Mouse (Mus musculus) brain, embryonic 14.5 days (tissue): ENCODE measurements around the gene Ccdc6.

Experiments
- CTCF ChIP-seq: fragments of 200-500 bp; IDR thresholded peaks from 2 replicates; pipeline ENCODE4 v1.5.1; 2012; ENCODE audit warnings: inconsistent platforms, mild to moderate bottlenecking, moderate library complexity, borderline replicate concordance; ENCODE audit not compliant: insufficient read depth, insufficient read length; ENCODE audit errors: extremely low read depth
- POLR2A ChIP-seq: fragments of 200-500 bp; IDR thresholded peaks from 2 replicates; pipeline ENCODE4 v1.6.1; 2012; ENCODE audit warnings: mild to moderate bottlenecking, inconsistent platforms, borderline replicate concordance; ENCODE audit not compliant: poor library complexity, insufficient read depth, insufficient read length, severe bottlenecking; ENCODE audit errors: extremely low read depth

DNA sequence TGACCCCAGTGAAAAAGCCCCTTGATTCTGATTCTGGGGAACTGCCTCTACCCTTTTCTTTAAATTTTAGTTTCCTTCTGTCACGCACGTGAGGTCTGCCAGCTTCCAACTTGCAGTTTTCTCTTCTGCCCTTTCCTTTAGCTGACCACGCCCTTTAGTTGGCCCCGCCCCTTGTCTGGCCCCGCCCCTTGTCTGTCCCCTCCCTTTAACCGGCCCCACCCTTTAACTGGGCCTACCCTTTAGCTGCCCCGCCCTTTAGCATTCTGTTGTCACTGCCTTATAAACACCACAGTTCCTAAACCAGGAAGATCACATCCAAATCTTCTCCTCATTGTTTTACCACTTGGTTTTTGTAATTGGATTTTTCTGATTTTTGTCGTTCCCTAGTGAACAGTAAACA is 41.2 kb downstream of the Ccdc6 start:
- no peak for TF ChIP-seq CTCF
- TF ChIP-seq POLR2A = no peak
